Mouse (Mus musculus): Measurements from ENCODE around the gene Uck2.
A peak's percentile ranks its signal among the peaks of the same experiment; 100 is the strongest.

Uck2 gene

GRCm38 (mm10) chr1:167285320-167285355, at the start of gene Uck2:
Gene Uck2, minus strand, starts transcription at chr1:167285320.
- no peak for DNase-seq

GRCm38 (mm10) chr1:167331106-167331505, 46.0 kb upstream of the Uck2 start:
- no peak for DNase-seq

- no peak for DNase-seq
Observed at GRCm38 (mm10) chr1:167328776-167329175, 43.7 kb upstream of the Uck2 start.

DNA sequence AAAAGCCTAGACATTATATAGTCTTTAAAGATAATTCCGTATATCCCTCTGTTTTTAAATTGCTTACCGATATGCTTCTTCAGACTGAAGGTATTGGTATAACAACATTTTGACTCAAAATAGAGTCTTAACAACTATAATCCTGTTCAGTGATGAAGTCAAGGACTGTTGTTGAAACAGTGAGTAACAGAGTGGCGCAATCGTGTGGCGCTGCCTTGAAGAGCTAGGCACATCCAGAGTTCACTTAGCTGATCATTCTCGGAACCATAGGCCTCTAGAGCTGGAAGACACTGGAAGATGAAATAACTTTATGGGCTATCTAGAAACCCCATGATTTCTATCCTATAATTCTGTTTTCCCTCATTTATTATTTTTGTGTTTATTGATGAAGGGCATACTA, 36.6 kb upstream of the Uck2 start:
- DNase-seq = no peak

GRCm38 (mm10) chr1:167313220-167313619, 28.1 kb upstream of the Uck2 start:
- no peak for DNase-seq

DNA sequence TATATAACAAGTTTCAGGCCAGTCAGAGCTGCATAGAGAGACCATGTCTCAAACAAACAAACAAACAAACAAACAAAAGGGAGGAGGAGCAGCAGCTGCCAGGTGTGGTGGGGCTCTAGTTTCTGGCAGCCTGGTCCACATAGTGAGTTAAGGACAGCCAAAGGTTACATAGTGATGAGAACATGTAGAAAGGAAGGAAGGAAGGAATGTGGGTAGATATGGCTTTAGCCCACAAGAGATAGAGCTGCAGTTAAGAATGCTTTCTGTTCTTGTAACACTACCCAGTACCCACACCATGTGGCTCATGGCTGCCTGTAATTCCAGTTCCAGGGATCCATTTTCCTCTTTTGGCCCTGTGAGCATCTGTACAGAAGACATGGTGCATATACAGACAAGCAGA, 27.2 kb upstream of the Uck2 start:
- DNase-seq = no peak

- DNase-seq = peak; percentile 98
Observed at GRCm38 (mm10) chr1:167308261-167309054, 23.3 kb upstream of the Uck2 start, which contains the start of gene Tmco1. Gene Tmco1, plus strand, starts transcription at chr1:167308378.

GRCm38 (mm10) chr1:167307674-167308073, 22.6 kb upstream of the Uck2 start:
- no peak for DNase-seq

GRCm38 (mm10) chr1:167306451-167307240, 21.5 kb upstream of the Uck2 start:
- peak; percentile 23 for DNase-seq

DNA sequence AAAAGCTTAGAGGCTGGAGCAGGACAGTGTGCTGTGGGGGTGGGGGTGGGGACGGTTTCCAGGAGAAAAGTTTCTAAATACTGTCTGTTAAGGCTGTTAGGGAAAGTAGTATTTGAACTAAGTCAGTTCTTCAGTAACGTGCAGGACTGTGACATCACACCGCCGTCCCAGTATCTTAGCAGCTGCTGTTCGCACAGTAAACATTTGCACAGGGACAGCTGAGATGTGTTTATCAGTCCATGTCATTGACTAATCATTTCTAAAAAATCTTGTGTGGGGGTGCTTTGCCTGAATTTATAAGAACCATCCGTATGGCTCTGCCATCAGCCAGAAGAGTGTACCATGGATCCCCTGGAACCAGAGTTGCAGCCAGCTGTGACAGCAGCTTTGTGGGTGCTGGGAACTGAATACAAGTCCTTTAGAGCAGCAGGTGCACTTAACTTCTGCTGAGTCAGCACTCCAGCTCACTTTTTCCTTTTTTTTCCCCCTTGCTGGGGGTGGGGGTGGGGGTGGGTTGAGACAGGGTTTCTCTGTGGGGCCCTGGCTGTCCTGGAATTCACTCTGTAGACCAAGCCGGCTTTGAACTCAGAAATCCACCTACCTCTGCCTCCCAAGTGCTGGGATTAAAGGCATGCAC, 20.5 kb upstream of the Uck2 start:
- DNase-seq = no peak

- DNase-seq = no peak
Observed at GRCm38 (mm10) chr1:167300122-167300521, 15.0 kb upstream of the Uck2 start.

DNA sequence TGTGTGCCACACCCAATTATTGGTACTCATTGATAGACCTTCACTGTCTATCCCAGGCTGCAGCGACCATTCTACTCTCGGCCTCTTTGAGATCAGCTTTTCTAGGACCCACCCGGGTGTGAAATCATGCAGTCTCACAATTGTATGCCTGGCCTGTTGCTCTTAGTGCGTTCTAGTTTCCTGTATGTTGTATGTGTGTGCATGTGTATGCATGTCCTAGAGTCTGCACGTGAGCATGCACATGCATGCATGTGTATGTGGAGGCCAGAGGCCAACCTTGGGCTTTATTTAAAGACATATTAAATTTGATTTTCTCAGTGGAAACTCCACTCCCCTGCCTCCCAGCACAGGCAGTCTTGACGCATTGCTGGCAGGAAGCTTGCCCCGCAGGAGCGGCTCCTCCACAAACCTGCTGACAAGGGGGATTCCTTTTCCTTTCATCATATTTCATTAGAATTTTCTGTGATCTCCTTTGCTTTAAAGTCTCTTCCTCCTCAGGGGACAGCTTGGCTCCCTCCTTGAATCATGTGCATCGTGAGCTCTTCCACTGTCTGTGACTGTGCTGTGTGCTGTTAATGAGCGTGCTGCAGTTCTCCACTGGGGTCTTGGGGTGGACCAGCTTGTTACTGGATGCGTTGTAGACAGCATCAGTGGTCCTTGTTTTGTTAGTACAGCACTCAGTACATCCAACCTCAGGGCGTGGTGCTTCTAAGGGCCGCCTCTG, 10.7 kb upstream of the Uck2 start:
- DNase-seq = no peak

GRCm38 (mm10) chr1:167292447-167292846, 7.3 kb upstream of the Uck2 start:
- DNase-seq = no peak

DNA sequence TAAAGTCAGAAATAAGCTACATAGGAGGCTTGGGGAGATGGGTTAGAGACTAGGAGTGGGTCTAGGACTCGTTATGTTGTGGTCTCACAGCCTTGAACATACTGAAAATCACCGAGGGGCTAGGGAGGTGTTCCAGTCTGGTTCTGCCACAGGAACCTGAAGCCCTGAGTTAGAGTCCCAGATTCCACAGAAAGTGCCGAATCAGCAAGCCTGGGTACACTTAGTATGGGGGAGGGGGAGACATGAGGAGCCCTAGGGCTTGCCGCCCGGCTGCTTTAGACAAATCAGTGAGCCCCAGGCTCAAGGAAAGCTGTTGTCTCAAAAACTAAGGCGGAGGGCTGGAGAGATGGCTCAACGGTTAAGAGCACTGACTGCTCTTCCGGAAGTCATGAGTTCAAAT, 6.5 kb upstream of the Uck2 start:
- DNase-seq = no peak

- DNase-seq = no peak
Observed at GRCm38 (mm10) chr1:167290263-167290592, 5.1 kb upstream of the Uck2 start.

DNA sequence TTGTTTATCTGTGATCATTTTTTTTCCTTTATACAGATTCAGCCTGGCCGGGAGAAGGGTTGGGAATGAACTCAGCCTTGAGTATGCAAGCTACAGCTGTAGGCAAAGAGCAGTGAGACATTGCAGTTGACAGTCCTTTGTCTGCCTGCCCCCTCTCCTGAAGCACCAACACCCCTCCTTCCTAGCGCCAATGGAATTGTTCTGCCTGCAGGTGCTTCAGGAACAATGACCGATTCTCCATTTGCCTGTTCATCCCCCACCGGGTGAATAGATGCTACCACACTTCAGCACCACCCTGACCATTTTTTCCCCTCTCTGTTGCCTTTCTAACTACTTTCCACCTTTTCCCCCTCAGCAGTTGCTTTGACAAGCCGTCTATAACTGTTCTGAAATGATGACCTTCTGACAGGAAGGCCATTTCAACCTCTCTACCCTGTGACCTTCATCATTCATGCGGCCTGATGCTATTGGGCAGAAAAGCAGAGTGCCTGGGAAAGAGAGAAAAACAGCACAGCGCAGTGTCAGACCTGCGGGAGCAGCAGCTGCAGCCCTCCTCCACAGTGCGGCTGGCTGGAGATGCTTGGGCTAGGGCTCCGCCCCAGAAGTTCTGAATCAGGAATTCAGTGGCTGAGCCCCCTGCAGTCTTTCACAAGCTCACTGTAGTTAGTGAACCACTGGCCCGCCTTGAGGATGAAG, 4.6 kb upstream of the Uck2 start:
- no peak for DNase-seq

DNA sequence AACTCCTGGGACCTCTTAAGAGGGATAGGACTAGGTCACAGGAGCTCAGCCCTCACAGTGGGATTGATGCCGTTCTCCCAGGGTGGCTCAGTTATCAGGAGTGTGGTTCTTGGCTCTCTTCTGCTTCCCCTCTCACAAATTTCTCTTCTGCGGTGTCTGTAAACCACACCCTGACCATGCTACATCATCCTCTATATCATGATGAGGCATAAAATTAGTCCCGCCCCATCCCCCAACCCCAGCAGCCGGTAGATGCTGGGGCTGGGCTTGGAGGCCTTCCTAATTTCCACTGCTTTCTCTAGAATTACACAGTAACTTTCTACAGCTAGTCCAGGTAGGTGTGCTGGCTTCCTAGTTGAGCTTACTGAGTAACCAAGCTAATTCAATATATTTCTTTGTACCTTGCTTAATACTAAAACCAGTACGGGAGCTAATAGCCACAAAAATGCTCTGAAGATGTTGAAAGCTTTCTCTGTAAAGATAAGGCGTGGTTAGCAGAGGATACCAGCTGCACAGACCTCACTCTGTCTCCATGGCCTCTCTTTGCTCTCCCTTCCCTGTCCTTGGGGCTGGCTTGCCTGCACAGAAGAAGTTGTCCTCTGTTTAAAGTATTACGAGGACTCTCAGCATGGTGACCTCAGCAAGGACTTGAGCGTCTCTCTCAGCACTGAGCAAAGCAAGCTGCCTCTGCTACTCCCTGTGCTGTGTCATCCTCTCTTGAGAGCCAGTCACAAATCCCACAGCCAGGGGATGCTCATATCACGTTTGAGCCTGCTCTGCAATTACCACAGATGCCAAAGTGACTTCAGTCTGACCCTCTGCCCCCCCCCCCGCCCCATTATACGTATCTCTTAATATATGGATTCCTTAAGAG, 3.8 kb upstream of the Uck2 start:
- no peak for DNase-seq

DNA sequence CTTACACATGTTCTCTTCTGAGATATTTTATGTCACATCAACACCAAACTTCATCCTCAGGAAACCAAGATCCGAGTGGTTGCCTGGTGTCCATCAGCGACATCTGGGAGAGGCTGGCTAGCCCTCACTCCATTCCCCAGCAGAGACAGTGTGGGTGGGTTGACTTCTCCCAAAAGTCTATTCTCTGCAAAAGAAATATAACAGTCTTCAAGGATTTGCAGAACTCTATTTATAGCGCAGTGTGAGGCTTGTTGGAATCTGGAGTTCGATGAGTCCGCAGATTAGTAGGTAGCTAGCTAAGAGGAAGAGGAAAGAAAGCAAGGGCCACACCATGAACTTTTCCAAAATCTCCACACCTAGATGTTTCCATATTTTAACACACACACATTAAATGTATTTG, 2.0 kb upstream of the Uck2 start:
- DNase-seq = no peak

GRCm38 (mm10) chr1:167285356-167285755, 236 bp upstream of the Uck2 start:
- DNase-seq = no peak

DNA sequence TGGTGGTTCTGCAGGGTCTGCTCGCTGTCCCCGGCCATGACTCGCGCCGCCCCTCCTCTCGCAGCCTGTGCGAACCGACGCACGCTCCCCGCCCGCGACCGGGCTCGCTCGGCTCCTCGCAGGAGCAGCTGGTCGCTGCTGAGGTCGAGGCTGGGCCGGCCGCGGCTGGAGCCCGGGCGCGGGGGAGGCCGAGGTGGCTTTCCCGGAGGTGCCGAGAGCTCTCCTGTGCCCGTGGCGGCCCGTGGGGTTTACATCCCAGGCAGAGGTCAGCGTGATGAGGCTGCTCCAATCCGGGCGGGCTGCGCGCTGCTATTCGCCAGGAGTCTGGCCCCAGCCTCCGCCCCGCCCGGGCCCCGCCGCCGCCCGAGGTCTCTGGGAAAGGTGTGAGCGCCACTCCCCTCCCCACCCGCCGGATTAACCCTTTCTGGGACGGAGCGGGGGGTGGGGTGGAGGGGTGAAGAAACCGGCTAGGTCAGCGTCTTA, 242 bp downstream of the Uck2 start:
- peak; percentile 79 for DNase-seq

- DNase-seq = no peak
Observed at GRCm38 (mm10) chr1:167284258-167284836, 773 bp downstream of the Uck2 start.
